Mouse (Mus musculus) heart, adult 2 months (tissue): ENCODE data around the gene Spata21.

ENCODE experiments used
- CTCF ChIP-seq: fragments of 200-600 bp; IDR thresholded peaks from 2 replicates; pipeline ENCODE4 v1.8.1; 2022; ENCODE audit warnings: antibody characterized with exemption, mild to moderate bottlenecking, moderate library complexity
- EP300 ChIP-seq: fragments of 200-500 bp; IDR thresholded peaks from 2 replicates; pipeline ENCODE4 v1.6.1; 2011; ENCODE audit warnings: low read depth, low read length, control low read depth; ENCODE audit not compliant: insufficient read depth
- POLR2A ChIP-seq: fragments of 200-500 bp; IDR thresholded peaks from 2 replicates; pipeline ENCODE4 v1.6.1; 2011; ENCODE audit warnings: mild to moderate bottlenecking, low read depth, low read length, control low read depth; ENCODE audit not compliant: insufficient read depth

DNA sequence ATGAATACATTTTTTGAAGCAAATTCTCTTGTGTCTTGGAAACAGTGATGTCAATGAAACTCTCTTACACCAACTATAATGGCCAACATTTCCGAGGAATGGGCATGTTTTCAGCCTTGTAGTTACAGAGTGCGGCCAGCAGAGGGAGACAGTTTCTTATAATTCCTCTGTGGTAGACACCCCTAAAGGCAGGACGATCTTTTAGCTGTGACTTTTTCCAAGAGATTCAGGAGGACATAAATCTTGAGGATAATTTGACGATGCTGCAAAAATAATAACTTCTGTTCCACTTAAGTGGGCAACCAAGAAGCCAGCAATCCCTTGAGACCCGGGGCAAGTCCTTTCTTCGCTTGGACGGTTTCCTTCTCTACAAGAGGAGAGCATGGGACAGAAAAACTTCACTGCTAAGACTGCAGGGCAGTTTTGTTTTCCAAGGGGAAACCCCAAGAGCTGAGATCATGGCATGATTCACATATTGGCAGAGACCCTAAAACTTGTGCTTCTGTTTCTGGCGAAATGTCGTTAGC is 54.2 kb downstream of the Spata21 start:
- TF ChIP-seq EP300: no peak
- TF ChIP-seq CTCF: no peak; the same call in none of the 2 replicates
- TF ChIP-seq POLR2A: no peak
